Mouse (Mus musculus) hematopoietic stem cell, adult 5-6 weeks (primary cell): ENCODE data around the gene Usb1. TPM values are rescaled to one million over a fixed set of nuclear protein-coding genes. Genes with fewer than 3 reads are reported as not detected.

Source experiments
- ATAC-seq, 2 experiments: fragments of 125-278 bp in 1 of 2; replicated peaks in 1 of 2; 2 replicates each; pipeline ENCODE4 v1.8.0; 2016 to 2017; ENCODE audit warnings: inconsistent platforms in 2 of 2, mild to moderate bottlenecking in 2 of 2, moderate number of reproducible peaks in 2 of 2, low read depth in 1 of 2, moderate TSS enrichment in 1 of 2; ENCODE audit not compliant: low FRiP score in 2 of 2, poor library complexity in 2 of 2, severe bottlenecking in 2 of 2, insufficient read depth in 1 of 2, low TSS enrichment in 1 of 2
- total RNA-seq: library from RNA; stranded (forward); fragments of 172-1452, 232-1000 nt; gene quantifications from 2 replicates; pipeline ENCODE4 v1.2.3, GENCODE M21; 2017

Usb1 gene
- total RNA-seq = 21.8 and 22.5 TPM in 2 replicates

GRCm38 (mm10) chr8:95331720-95332436 lies at the start of gene Usb1, which contains the start of gene Zfp319:
Gene Usb1 (plus strand): TSS chr8:95332284.
Gene Zfp319 (minus strand): TSS chr8:95331950.
- peak; percentile 87 to 90 for ATAC-seq

- peak; percentile 56 to 59 for ATAC-seq
These were observed 42.9 kb upstream of the Usb1 start for GRCm38 (mm10) chr8:95289066-95289650.

GRCm38 (mm10) chr8:95293172-95293571 lies 38.9 kb upstream of the Usb1 start:
- peak; percentile 51 to 61; a peak in 3 of 4 replicates for ATAC-seq

GRCm38 (mm10) chr8:95293891-95294290 lies 38.2 kb upstream of the Usb1 start:
- peak; percentile 58 to 68 for ATAC-seq

GRCm38 (mm10) chr8:95302410-95302809 lies 29.7 kb upstream of the Usb1 start:
- ATAC-seq = peak; percentile 88 to 91

GRCm38 (mm10) chr8:95305526-95305925 lies 26.6 kb upstream of the Usb1 start:
- no peak for ATAC-seq

- no peak for ATAC-seq
These were observed 25.7 kb upstream of the Usb1 start, which contains the start of gene Cngb1 for GRCm38 (mm10) chr8:95306431-95306830. Gene Cngb1 (minus strand): TSS chr8:95306585.

GRCm38 (mm10) chr8:95310342-95310970 lies 21.6 kb upstream of the Usb1 start, which contains the start of gene Tepp:
Gene Tepp (plus strand): TSS chr8:95310566.
- no peak for ATAC-seq

GRCm38 (mm10) chr8:95312836-95313235 lies 19.2 kb upstream of the Usb1 start:
- peak in 1 of 2 experiments; percentile 62; a peak in 3 of 4 replicates for ATAC-seq

GRCm38 (mm10) chr8:95313857-95314256 lies 18.2 kb upstream of the Usb1 start:
- ATAC-seq = no peak

GRCm38 (mm10) chr8:95314707-95315106 lies 17.4 kb upstream of the Usb1 start:
- no peak for ATAC-seq

- ATAC-seq = no peak
These were observed 16.7 kb upstream of the Usb1 start for GRCm38 (mm10) chr8:95315350-95315749.

- ATAC-seq = peak; percentile 71 to 84
These were observed 11.6 kb upstream of the Usb1 start for GRCm38 (mm10) chr8:95320224-95321139.

- no peak for ATAC-seq
These were observed 8.9 kb upstream of the Usb1 start for GRCm38 (mm10) chr8:95323201-95323600.

- ATAC-seq = no peak
These were observed 7.4 kb upstream of the Usb1 start for GRCm38 (mm10) chr8:95324646-95325045.

- no peak for ATAC-seq
These were observed 5.3 kb upstream of the Usb1 start for GRCm38 (mm10) chr8:95326822-95327221.

GRCm38 (mm10) chr8:95327866-95328465 lies 4.1 kb upstream of the Usb1 start:
- no peak for ATAC-seq
